Mouse (Mus musculus): Measurements from ENCODE around the gene Ifrd1.

The Ifrd1 gene

GRCm38 (mm10) chr12:40243241-40243640, 5.1 kb downstream of the Ifrd1 start:
- DNase-seq (ENCODE audit: low read depth): no peak

DNA sequence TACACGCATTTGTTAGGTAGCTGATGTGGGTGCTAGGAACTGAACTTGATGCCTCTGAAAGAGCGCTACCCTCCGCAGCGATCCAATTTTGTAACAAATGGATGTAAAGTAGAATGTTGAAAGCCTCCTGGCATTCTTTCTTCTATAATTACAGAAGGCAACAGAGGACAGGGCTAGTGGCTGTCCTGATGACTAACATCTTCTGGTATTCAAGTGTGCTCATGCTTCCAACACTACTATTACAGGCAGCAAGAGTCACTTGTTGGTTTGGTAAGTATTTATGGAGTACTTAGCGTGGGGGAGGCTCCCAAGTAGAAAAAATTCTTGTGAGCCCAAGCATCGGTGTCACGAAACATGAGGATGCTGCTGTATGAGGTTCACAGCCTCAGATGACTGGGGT, 9.1 kb downstream of the Ifrd1 start:
- no peak for DNase-seq (ENCODE audit: low read depth)

GRCm38 (mm10) chr12:40232231-40232630, 16.1 kb downstream of the Ifrd1 start:
- no peak for DNase-seq (ENCODE audit: low read depth)

DNA sequence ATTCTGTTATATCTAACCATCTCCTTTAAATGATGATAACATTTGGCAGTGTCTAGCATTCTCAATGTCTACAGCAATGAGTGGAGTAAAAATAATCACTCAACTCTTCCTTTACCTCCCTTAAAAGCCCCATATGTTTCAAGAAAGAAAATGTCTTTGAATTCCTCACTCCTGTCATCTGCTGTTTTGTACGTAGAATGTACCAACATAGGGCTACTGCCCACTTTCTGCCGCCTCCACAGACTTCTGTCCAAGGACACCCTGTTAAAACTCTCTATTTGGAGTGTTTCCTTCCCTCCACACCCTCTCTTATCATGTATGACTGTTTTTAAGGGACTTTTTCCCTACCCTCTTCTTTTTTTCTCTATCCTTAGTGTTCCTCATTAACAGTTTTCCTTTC, 16.7 kb downstream of the Ifrd1 start:
- DNase-seq (ENCODE audit: low read depth): no peak

DNA sequence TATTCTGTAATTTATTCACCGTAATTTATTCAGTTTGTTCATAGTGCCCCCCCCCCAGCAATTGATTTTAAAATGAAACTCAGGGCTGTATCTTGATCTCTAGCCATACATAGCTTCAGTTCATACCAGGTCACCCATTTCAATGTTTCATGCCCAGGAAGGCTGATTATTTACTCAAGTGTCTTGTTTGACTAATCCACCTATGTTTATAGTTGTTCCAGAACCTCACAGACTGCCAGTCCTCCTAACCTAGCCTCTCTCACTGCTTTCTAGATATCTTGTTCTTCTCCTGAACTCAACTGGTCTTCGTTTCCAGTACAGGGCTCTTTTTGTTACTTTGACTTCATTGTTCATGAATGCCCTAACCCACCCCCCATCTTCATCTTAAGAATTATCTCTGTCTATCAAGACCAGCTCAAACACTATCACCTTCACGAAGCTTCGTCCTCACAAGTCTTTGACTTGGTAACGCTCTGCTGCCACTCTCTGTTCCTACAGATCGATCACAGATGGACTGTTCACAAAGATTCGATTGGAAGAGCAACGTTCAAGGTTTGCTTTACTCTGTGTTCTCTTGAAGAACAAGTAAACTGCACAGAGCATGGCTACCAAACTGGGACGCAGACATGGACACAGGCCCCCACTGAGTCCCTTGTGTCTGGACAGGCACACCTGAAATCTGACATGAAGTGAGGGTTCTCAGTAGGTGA, 24.0 kb downstream of the Ifrd1 start:
- DNase-seq (ENCODE audit: low read depth): no peak

- peak; percentile 15 for DNase-seq (ENCODE audit: low read depth)
Observed at GRCm38 (mm10) chr12:40223676-40224075, 24.6 kb downstream of the Ifrd1 start.

DNA sequence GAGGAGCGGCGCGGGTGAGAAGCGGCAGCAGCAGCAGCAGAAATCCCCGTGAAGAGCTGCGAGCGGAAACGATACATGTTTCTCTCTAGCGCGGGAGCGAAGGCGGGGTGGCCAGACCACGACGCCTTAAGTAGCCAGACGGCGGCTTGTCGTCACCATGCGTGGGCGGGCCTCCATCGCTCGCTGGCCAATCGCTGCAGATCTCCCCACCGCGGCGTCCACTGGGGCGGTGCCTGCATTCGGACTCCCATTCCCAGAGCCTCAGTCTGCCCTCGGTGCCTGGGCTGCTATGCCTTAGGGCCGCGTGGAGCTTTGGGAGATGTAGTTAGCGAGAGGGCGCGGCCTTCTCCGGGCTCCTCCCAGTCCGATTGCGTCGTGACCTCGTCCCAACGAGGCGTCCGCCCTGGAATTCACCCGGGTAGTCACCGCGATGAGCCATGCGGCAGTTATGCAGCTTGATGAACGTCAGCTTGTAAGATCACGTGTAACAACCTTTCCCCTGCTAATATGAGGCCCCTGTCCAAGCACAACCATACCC, 25.2 kb downstream of the Ifrd1 start:
- DNase-seq (ENCODE audit: low read depth): peak; percentile 96

- peak; percentile 74 for DNase-seq (ENCODE audit: low read depth)
Observed at GRCm38 (mm10) chr12:40222251-40223081, 25.8 kb downstream of the Ifrd1 start.

GRCm38 (mm10) chr12:40221611-40222010, 26.7 kb downstream of the Ifrd1 start:
- DNase-seq (ENCODE audit: low read depth): no peak

DNA sequence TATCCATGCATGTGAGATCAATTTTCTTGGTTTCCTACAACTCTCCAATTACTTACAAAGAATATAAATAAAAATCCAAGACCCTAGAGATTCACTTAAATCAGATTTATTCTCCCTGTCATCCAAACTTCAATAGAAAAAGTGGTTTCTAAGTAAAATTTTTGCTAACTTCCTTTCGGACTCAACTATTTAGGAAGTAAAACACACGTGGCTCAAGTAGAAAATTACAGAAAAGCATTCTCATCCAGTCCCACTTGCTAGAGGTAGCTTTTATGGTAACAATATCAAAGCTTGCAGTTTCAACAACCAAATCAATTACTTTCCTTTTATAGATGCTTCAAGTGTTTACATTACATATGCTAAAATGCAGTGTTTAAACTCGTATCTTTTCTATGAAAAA, 27.4 kb downstream of the Ifrd1 start:
- DNase-seq (ENCODE audit: low read depth): no peak

DNA sequence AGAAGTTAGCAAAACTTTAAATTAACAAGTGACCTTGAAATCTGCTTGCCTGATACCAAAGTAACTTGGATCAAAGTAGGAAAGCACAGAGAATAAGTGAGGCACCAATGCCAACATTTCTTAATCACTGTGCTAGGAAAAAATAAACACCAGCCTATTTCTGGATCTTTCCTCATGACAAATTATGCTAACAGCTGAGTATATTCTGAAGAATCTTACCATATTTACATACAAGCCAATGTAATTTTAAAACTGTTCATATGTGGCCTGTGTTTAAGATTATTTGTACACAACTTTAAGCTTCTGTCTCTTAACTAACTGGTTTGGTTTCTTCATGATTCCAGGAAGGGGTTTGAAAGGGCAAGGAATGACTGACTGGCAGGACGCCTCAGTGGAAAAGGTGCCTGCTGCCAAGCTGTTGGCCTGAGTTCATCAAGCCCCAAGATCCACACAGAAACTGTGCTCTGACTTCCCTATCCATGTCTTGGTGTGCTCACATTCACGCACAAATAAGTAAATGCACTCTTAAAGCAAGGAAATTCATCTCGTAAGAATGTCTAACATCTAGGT, 28.2 kb downstream of the Ifrd1 start:
- no peak for DNase-seq (ENCODE audit: low read depth)

GRCm38 (mm10) chr12:40218430-40218945, 29.8 kb downstream of the Ifrd1 start:
- no peak for DNase-seq (ENCODE audit: low read depth)

GRCm38 (mm10) chr12:40217776-40218175, 30.5 kb downstream of the Ifrd1 start:
- no peak for DNase-seq (ENCODE audit: low read depth)

GRCm38 (mm10) chr12:40214888-40215876, 33.1 kb downstream of the Ifrd1 start:
- DNase-seq (ENCODE audit: low read depth): no peak

- no peak for DNase-seq (ENCODE audit: low read depth)
Observed at GRCm38 (mm10) chr12:40209049-40209448, 39.3 kb downstream of the Ifrd1 start.

DNA sequence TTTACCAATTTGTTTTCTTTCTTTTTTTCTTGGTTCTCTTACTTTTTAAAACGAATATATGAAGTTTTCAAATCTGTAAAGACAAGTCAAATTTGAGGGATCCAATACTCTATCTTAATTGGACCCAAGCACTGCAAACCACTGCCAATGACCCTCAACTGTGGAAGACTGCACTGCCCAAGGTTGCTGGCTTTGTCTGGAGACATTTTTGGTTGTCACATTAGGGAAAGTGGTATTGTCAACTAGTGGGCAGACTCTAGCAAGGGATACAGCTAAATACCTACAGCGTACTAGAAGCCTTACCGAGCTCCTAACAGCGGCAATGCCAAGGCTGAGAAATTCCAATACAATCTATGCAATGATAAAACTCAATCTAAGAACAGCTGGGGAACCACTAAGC, 40.4 kb downstream of the Ifrd1 start:
- DNase-seq (ENCODE audit: low read depth): no peak

DNA sequence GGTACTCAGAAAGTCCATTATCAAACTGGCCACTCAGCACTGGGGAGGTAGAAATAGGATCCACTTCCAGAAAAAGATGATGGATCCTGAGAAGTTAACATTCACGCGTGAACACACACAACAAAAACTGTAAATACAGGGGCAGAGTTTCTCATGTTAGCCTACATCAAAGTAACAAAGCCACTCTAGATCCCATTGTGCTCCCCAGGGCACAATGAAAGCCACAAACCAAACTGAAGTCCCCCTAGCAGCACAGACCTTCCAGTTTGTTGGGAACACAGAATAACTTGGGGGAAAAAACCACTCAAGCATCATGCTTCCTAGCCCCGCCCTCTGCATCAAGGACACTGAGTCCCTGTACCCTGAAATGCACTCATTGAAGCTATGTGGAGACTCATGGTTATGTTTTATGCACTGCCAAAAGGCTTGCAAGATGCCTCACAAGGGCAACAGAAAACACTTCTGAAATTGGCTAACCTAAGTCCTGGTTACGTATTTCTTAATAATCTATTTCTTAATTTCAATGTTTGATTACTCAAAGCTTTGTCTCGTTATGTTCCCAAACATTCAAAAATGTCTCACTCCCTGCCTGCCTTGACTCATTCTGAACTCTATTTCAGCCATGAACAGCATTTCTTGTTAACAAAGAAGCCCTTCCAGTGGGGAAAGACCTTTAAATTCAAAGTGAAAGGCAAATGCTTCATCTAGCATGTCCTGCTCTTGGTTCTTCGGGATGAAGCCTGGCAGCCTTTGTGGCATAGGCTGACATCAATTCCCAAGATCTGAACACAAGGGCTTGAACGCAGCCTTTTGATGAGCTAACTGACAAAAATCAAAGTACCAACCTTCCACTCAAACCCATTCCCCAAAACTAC, 45.9 kb downstream of the Ifrd1 start:
- DNase-seq (ENCODE audit: low read depth): no peak

DNA sequence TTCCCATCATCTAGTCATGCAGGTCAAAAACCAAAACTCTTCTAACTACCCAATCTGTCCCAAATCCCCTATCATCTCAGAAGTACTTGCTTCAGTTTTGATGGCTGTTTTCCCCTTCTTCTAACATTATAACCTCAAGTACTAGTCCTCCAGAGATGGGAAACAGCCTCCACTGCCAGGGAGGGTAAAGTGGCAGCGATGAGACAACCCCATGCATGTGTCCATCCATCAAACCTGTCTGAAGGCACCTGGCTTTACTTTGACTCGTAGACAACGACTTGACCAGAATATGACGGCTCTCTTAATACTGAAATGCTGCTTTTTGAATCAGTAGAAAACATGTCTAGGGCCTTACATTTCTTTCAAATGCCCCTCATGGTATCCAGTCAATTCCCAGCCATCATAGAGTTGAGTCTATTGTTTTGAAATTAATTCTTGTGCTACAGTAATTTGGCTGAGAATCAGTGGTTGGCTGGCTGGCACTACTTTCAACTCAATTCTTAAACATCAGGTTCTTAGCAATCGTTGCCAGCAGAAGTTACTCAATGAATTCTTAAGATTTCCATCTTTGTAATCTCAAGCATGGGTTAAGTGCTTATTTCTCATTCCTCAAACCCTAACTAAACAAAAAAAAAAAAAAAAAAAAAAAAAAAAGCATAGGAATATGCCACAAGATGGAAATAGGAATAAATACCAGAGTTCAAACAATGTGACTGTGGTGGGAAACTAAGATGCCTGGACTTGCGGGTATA, 47.6 kb downstream of the Ifrd1 start:
- DNase-seq (ENCODE audit: low read depth): no peak

DNA sequence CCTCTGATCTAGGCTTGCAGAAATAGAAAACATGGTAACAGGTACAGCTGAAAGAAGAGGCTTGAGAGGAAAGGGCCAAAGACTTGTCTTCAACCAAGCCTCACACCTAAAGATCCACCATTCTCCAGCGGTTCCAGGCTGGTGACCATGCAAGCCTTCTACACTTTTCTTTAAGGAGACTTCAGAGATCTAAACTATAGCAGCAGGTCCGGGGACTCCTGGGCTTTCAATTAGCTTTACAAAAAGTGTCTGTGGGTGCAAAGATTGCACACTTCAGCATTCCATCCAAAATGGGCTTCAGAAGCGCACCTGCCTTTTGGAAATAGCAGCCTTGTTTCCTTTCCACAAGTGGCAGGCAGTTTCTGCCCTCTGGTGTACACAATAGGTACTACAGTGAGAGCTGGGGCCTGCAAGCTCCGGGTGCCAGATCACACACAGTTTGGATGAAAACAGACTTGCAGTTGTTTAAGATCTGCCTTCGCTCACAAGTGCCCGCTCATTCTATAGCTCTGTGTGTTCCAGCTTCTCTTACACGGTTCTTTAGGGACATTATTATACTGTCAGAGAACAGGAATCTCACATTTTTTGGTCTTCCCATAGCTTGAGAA, 48.4 kb downstream of the Ifrd1 start:
- peak; percentile 52 for DNase-seq (ENCODE audit: low read depth)
